Mouse (Mus musculus) limb, embryonic 11.5 days (tissue): ENCODE data around the gene Magi2. TPM values are rescaled to one million over a fixed set of nuclear protein-coding genes. Genes with fewer than 3 reads are reported as not detected.
"Not testable (repeated sequence)": the region's sequence is repeated elsewhere in the genome, so short reads cannot be mapped to it uniquely, and the experiment has no call there.

ENCODE experiments used
- ATAC-seq: fragments of 200-750 bp; cut with Nextera tagmentation; 2 replicates; pipeline ENCODE4 v1.8.0; 2017; ENCODE audit warnings: low read depth; ENCODE audit not compliant: insufficient number of reproducible peaks, low FRiP score, low TSS enrichment
- DNase-seq: peaks from one replicate; pipeline ENCODE4 v3.0.0-alpha.2; 2015; ENCODE audit warnings: low spot score
- H3K27ac ChIP-seq: fragments of 300-500 bp; sonication (generic); replicated peaks from 2 replicates; pipeline ENCODE4 v1.5.1; 2014; ENCODE audit warnings: low read depth, mild to moderate bottlenecking, low read length
- H3K27me3 ChIP-seq: fragments of 300-500 bp; sonication (generic); 2 replicates; pipeline ENCODE4 v1.6.1; 2014; ENCODE audit warnings: mild to moderate bottlenecking, low read length, mixed read lengths; ENCODE audit not compliant: control insufficient read depth, insufficient read depth
- H3K36me3 ChIP-seq: fragments of 300-500 bp; sonication (generic); 2 replicates; pipeline ENCODE4 v1.6.1; 2014; ENCODE audit warnings: mild to moderate bottlenecking, low read length, moderate library complexity, mixed read lengths; ENCODE audit not compliant: control insufficient read depth, insufficient read depth
- H3K4me1 ChIP-seq: fragments of 300-500 bp; sonication (generic); 2 replicates; pipeline ENCODE4 v1.6.1; 2014; ENCODE audit warnings: low read length, mixed read lengths; ENCODE audit not compliant: control insufficient read depth, insufficient read depth
- H3K4me2 ChIP-seq: fragments of 300-500 bp; sonication (generic); 2 replicates; pipeline ENCODE4 v1.6.1; 2014; ENCODE audit warnings: low read depth, mild to moderate bottlenecking, moderate library complexity; ENCODE audit not compliant: severe bottlenecking
- H3K4me3 ChIP-seq: fragments of 300-500 bp; sonication (generic); 2 replicates; pipeline ENCODE4 v1.5.1; 2014; ENCODE audit warnings: low read depth, low read length
- H3K9ac ChIP-seq: fragments of 300-500 bp; sonication (generic); 2 replicates; pipeline ENCODE4 v1.6.1; 2014; ENCODE audit warnings: mild to moderate bottlenecking, low read length
- H3K9me3 ChIP-seq: fragments of 300-500 bp; sonication (generic); 2 replicates; pipeline ENCODE4 v1.6.1; 2016; ENCODE audit warnings: low read length; ENCODE audit not compliant: control insufficient read depth
- WGBS: fragments of 180-500 bp; shearing (Covaris S2); extraction: QIAGEN DNeasy Blood & Tissue Kit; methylation state at CpG from one replicate; pipeline ENCODE4 v1.1.7; 2014; 5-methylcytosine and 5-hydroxymethylcytosine counted together
- polyA plus RNA-seq: library from polyadenylated mRNA; unstranded; fragments of >200 nt; fragmentation: Nextera tagmentation; extraction: Ambion mirVana; gene quantifications from 2 replicates; pipeline ENCODE4 v1.2.1, GENCODE M21; 2014

Magi2 gene
- polyA plus RNA-seq, 1 experiment from 2014 or later = 2.8 TPM

- Histone ChIP-seq H3K4me1 (no peaks in the 10 kb centered on the region), H3K9me3 (no peaks in the 10 kb centered on the region), H3K27me3 (no peaks in the 10 kb centered on the region), H3K4me3 (no peak overlapping the region), H3K4me2 (no peak overlapping the region), H3K27ac (no peak overlapping the region), H3K9ac (no peak overlapping the region), H3K36me3 (no peaks in the 10 kb centered on the region)
- DNase-seq (no peak), ATAC-seq (no peak)
- WGBS = 88% methylated on average over 13 of the region's 13 CpGs
These were observed 1477.2 kb downstream of the Magi2 start for GRCm38 (mm10) chr5:20703971-20704575.

DNA sequence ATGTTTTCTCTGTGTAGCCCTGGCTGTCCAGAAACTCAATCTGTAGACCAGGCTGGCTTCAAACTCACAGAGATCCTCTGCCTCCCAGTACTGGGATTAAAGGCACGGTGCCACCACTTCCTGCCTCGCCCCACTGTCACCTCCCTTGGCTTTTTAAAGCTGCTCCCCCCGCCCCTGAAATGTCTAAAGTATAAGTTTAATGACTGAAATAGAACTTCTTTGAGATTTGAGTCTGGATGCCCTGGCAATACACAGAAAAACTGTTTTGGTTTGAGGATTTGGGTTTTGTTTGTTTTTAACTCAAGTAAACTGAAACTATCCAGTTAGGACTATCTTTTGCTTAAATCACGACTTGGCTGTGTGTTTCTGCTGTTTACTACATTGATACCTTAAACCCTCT, 1478.0 kb downstream of the Magi2 start:
- H3K9me3 ChIP-seq = no peaks in the 10 kb centered on the region
- no peaks in the 10 kb centered on the region for H3K4me1 ChIP-seq
- no peak overlapping the region for H3K4me3 ChIP-seq
- WGBS = 51% methylated on average over 4 of the region's 4 CpGs
- DNase-seq (no peak), ATAC-seq (no peak)
- H3K36me3 ChIP-seq = no peaks in the 10 kb centered on the region
- no peak overlapping the region for H3K27ac ChIP-seq
- H3K4me2 ChIP-seq = no peak overlapping the region
- no peaks in the 10 kb centered on the region for H3K27me3 ChIP-seq
- no peak overlapping the region for H3K9ac ChIP-seq

GRCm38 (mm10) chr5:20706322-20707282, 1479.8 kb downstream of the Magi2 start:
- H3K36me3 ChIP-seq, H3K4me2 ChIP-seq, DNase-seq, H3K4me1 ChIP-seq, ATAC-seq, H3K27ac ChIP-seq, H3K4me3 ChIP-seq, H3K27me3 ChIP-seq, H3K9ac ChIP-seq, H3K9me3 ChIP-seq: not testable (repeated sequence)
- 85% methylated on average over 9 of the region's 18 CpGs for WGBS

DNA sequence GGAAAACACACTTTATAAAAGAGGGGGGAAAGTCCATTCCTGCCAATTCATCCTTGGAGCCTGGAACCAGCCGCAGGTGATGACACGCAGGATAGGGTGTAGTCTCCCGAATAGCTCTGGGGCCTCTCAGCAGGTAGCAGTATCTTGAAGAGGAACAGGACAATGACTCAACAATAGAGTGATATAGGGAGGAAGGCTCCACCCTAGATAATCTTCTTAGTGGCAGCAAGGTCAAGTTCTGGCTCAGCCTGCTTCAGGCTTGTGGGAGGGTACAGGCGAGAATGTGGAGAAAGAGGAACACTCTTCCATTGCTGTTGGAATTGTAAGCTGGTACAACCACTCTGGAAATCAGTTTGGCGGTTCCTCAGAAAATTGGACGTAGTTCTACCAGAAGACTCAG, 1484.0 kb downstream of the Magi2 start:
- not testable (repeated sequence) for H3K27me3 ChIP-seq, DNase-seq, H3K36me3 ChIP-seq, ATAC-seq, H3K4me1 ChIP-seq, H3K9me3 ChIP-seq, H3K9ac ChIP-seq, H3K4me2 ChIP-seq, H3K4me3 ChIP-seq, H3K27ac ChIP-seq
- 92% methylated on average over 6 of the region's 6 CpGs for WGBS

DNA sequence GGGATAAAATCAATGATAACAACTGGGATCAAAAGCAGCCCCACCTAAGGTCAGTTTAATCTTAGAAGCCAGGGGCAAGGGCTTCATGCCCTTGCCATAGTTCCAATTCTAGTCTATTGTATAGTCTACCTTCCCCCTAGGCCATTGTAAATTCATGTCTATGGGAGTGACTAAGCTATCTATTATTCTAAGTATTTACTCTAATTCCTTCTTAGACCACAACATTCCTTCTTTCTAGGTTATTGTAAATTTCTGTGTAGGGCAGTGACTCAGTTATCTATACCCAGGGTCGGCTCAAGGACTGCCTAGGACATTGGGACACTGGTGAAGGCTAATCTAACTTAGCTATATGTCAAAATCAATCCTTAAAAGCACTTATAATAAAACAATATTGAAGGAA, 1487.8 kb downstream of the Magi2 start:
- not testable (repeated sequence) for H3K4me2 ChIP-seq, H3K9ac ChIP-seq, H3K4me3 ChIP-seq, H3K27ac ChIP-seq, H3K36me3 ChIP-seq, H3K9me3 ChIP-seq, ATAC-seq, H3K4me1 ChIP-seq, H3K27me3 ChIP-seq, DNase-seq
- 87% methylated on average over 1 of the region's 1 CpGs for WGBS

- H3K27me3 ChIP-seq, H3K36me3 ChIP-seq, H3K4me2 ChIP-seq, DNase-seq, ATAC-seq, H3K9ac ChIP-seq, H3K4me1 ChIP-seq, H3K27ac ChIP-seq, H3K4me3 ChIP-seq, H3K9me3 ChIP-seq: not testable (repeated sequence)
- WGBS = 90% methylated on average over 6 of the region's 6 CpGs
These were observed 1489.1 kb downstream of the Magi2 start for GRCm38 (mm10) chr5:20715980-20716379.

DNA sequence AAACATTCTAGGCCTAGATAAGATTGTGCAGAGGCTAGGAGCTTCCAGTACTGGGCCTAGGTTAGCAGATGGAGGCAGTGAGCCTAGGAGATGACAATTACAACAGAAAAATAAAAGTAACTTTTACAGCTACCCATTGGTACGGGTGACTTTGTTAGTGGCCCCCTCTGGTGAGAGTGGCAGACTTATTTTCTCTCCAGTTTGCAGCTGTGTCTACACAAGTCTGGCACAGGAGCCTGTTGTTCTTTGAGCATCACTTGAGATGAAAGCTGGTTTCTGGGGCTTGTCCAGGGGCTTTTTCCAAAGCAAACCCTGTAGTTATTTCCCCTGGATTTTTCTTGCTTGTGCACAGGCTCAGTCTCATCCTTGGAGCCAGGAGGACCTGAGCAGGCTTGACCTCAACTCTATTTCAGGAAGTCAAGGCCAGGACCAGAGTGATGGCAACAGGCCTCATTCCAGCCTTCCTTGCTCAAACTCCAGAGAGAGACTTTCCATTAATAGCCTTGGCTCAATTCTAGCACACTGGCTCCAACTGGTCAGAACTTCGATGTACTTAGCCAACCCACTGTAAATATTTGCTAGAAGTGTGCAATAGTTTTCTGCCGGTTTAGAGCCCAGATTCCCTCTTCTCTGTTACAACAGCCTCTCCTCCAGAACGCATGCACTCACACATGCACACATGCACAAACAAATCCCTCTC, 1493.5 kb downstream of the Magi2 start:
- H3K9me3 ChIP-seq = no peaks in the 10 kb centered on the region
- no peaks in the 10 kb centered on the region for H3K4me1 ChIP-seq
- H3K36me3 ChIP-seq = no peaks in the 10 kb centered on the region
- no peak overlapping the region for H3K4me2 ChIP-seq
- ATAC-seq (no peak), DNase-seq (no peak)
- H3K9ac ChIP-seq = no peak overlapping the region
- 81% methylated on average over 4 of the region's 4 CpGs for WGBS
- no peak overlapping the region for H3K4me3 ChIP-seq
- H3K27me3 ChIP-seq = no peaks in the 10 kb centered on the region
- H3K27ac ChIP-seq = no peak overlapping the region

DNA sequence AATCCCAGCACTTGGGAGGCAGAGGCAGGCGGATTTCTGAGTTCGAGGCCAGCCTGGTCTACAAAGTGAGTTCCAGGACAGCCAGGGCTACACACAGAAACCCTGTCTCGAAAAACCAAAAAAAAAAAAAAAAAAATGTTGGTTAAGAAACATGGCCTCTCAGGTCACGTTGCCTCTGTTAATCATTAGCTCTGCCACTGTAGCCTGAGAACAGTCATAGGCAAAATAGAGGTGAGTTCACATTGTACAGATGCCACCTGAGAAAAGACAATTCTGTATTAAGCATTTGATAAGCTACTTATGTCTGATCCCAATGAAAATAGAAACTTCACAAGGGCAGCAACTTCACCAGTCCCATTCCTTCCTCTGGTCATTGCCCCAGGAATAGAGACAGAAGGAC, 1496.4 kb downstream of the Magi2 start:
- H3K4me2 ChIP-seq, H3K27ac ChIP-seq, H3K27me3 ChIP-seq, H3K4me3 ChIP-seq, DNase-seq, H3K9ac ChIP-seq, ATAC-seq, H3K9me3 ChIP-seq, H3K4me1 ChIP-seq, H3K36me3 ChIP-seq: not testable (repeated sequence)
- whole genome bisulfite sequencing = 92% methylated on average over 4 of the region's 4 CpGs
